ENCODE assay signal across 23 mouse cellular contexts in genomic region chr8:4691634-4692033, GRCm38 (mm10).
A peak's percentile ranks its signal among the peaks of the same experiment; 100 is the strongest.
DNase-seq lines count a peak whose midpoint lies in the region; ATAC-seq and TF ChIP-seq lines count a peak whose summit lies in the region.
"Had no signal": no experiment of that assay in that cellular context is flagged by ENCODE, and none has a peak within 500 bp of the region (broad histone marks: within the 10 kb centered on the region; RNA-seq: fewer than 3 reads in every experiment).

No protein-coding gene starts in this region.

- DNase-seq in A20 (ENCODE audit: low read depth, low spot score) (peak; percentile 23), CH12.LX (ENCODE audit: extremely low read depth) (peak; percentile 55)
- DNase-seq in adrenal gland, postnatal 14 days, result no peak
- no peak for DNase-seq in kidney, postnatal 25 days
- DNase-seq: adrenal gland, adult 2 months; adrenal gland, postnatal 10 days; adrenal gland, postnatal 36 days; cerebellum, adult 11-12 months; cerebellum, adult 2 months; cerebellum, adult 9-10 months; cerebellum, postnatal 10 days; cerebellum, postnatal 25 days; embryo, embryonic 11 days; forebrain, postnatal 0 days had no signal

- H3K79me2 ChIP-seq in CH12.LX (replicated peaks; ENCODE audit: control insufficient read depth, extremely low read depth, insufficient read depth, poor library complexity, severe bottlenecking), result no peaks in the 10 kb centered on the region

- TF ChIP-seq RAD21 in CH12.LX (IDR thresholded peaks at IDR 0.05; ENCODE audit: low read depth, low read length), result no peak

- H3K36me3 ChIP-seq in CH12.LX (replicated peaks in 1 of 2; ENCODE audit: control insufficient read depth in 1 of 2, insufficient read depth in 1 of 2, low read length in 1 of 2), result no peaks in the 10 kb centered on the region
- H3K36me3 ChIP-seq: embryonic facial prominence, embryonic 13.5 days; embryonic facial prominence, embryonic 15.5 days; forebrain, embryonic 15.5 days had no signal

- ATAC-seq in common myeloid progenitor, adult 5-6 weeks (replicated peaks; ENCODE audit: low read depth, poor library complexity, severe bottlenecking), result 0 out of 2 replicates have a peak, but pooled peaks have one; percentile 11
- no peak for ATAC-seq in erythroblast, adult 5-6 weeks (replicated peaks; ENCODE audit: low FRiP score, poor library complexity, severe bottlenecking)
- ATAC-seq: activated CD4-positive, CD25-positive, alpha-beta regulatory T cell, adult 4 months; CD4-positive, CD25-positive, alpha-beta regulatory T cell, adult 4 months; forebrain, embryonic 13.5 days; forebrain, embryonic 15.5 days; forebrain, postnatal 0 days; Patski had no signal

- no peaks in the 10 kb centered on the region for H3K4me1 ChIP-seq in CH12.LX (ENCODE audit: control insufficient read depth in 1 of 2, insufficient read depth in 2 of 2)
- H3K4me1 ChIP-seq: embryonic facial prominence, embryonic 13.5 days; embryonic facial prominence, embryonic 15.5 days; forebrain, embryonic 13.5 days; forebrain, embryonic 15.5 days had no signal

- H3K27ac ChIP-seq in CH12.LX (ENCODE audit: insufficient read depth, low read depth), result no peak overlapping the region
- H3K27ac ChIP-seq: embryonic facial prominence, embryonic 13.5 days; embryonic facial prominence, embryonic 15.5 days; forebrain, embryonic 13.5 days; forebrain, embryonic 15.5 days had no signal

- H3K9me3 ChIP-seq in CH12.LX (replicated peaks; ENCODE audit: low read length), result peaks cover 2% of the 10 kb centered on the region
- H3K9me3 ChIP-seq: embryonic facial prominence, embryonic 13.5 days; forebrain, embryonic 13.5 days; forebrain, embryonic 15.5 days had no signal

- no peak for TF ChIP-seq CTCF in CH12.LX (conservative IDR thresholded peaks at IDR 0.05 in 1 of 2, IDR thresholded peaks at IDR 0.05 in 1 of 2; ENCODE audit: low read depth in 2 of 2, low read length in 2 of 2)

- no peak for TF ChIP-seq POLR2A in CH12.LX (IDR thresholded peaks at IDR 0.05; ENCODE audit: low read depth, low read length)

- H3K9ac ChIP-seq in CH12.LX (ENCODE audit: insufficient read depth, low read depth), result no peak overlapping the region
- H3K9ac ChIP-seq: embryonic facial prominence, embryonic 13.5 days; embryonic facial prominence, embryonic 15.5 days; forebrain, embryonic 13.5 days; forebrain, embryonic 15.5 days; forebrain, postnatal 0 days had no signal

- no peak overlapping the region for H3K4me3 ChIP-seq in CH12.LX (replicated peaks in 1 of 3; ENCODE audit: low read depth in 2 of 3, low read length in 2 of 3, poor library complexity in 1 of 3)
- H3K4me3 ChIP-seq: embryonic facial prominence, embryonic 13.5 days; embryonic facial prominence, embryonic 15.5 days; forebrain, embryonic 13.5 days; forebrain, embryonic 15.5 days had no signal

- no peak overlapping the region for H3K4me2 ChIP-seq in CH12.LX (ENCODE audit: insufficient read depth, low read depth, poor library complexity, severe bottlenecking)
- H3K4me2 ChIP-seq: embryonic facial prominence, embryonic 13.5 days; embryonic facial prominence, embryonic 15.5 days; forebrain, embryonic 13.5 days; forebrain, embryonic 15.5 days had no signal

- H3K27me3 ChIP-seq in CH12.LX (replicated peaks), result no peaks in the 10 kb centered on the region
- H3K27me3 ChIP-seq: embryonic facial prominence, embryonic 13.5 days; embryonic facial prominence, embryonic 15.5 days; forebrain, embryonic 13.5 days; forebrain, embryonic 15.5 days had no signal

- no peak for TF ChIP-seq EP300 in CH12.LX (IDR thresholded peaks at IDR 0.05; ENCODE audit: low read length)

- in situ Hi-C loops in CH12.LX (cut with MboI; ENCODE audit: low pct_ligation_motif_present, low pct_unique_long_range_greater_than_20kb, low sequenced_read_pairs), result no loop called here

- dilution Hi-C loops in CH12.LX (cut with MboI; ENCODE audit: extremely low pct_ligation_motif_present, extremely low pct_unique_long_range_greater_than_20kb, low sequenced_read_pairs), result no loop called here

TF ChIP-seq in CH12.LX, 34 proteins besides CTCF, POLR2A, EP300 and RAD21:
- TF ChIP-seq ETS1 (conservative IDR thresholded peaks at IDR 0.05; ENCODE audit: low read depth, low read length), result no peak
- no peak for TF ChIP-seq TBP (conservative IDR thresholded peaks at IDR 0.05; ENCODE audit: low read depth, low read length)
- no peak for TF ChIP-seq MXI1 (IDR thresholded peaks at IDR 0.05; ENCODE audit: low read depth, low read length)
- TF ChIP-seq RCOR1 (conservative IDR thresholded peaks at IDR 0.05; ENCODE audit: low read depth, low read length), result no peak
- no peak for TF ChIP-seq ZNF384 (IDR thresholded peaks at IDR 0.05; ENCODE audit: low read depth, low read length)
- TF ChIP-seq TCF12 (IDR thresholded peaks at IDR 0.05; ENCODE audit: low read depth, low read length), result no peak
- TF ChIP-seq CHD2 (IDR thresholded peaks at IDR 0.05; ENCODE audit: low read length), result peak; percentile 64
- TF ChIP-seq SMC3 (IDR thresholded peaks at IDR 0.05; ENCODE audit: low read depth, low read length), result no peak

Comparison
In these comparisons a context has a peak if more than half of its experiments do, and no peak if none do; other contexts are left out.
1. DNase-seq: peak in A20 (single experiment) and CH12.LX (single experiment); none in adrenal gland, postnatal 14 days (single experiment) and kidney, postnatal 25 days (0 of 2).